Comparison of ENCODE assay signal across 9 mouse cellular contexts in the genomic region with DNA sequence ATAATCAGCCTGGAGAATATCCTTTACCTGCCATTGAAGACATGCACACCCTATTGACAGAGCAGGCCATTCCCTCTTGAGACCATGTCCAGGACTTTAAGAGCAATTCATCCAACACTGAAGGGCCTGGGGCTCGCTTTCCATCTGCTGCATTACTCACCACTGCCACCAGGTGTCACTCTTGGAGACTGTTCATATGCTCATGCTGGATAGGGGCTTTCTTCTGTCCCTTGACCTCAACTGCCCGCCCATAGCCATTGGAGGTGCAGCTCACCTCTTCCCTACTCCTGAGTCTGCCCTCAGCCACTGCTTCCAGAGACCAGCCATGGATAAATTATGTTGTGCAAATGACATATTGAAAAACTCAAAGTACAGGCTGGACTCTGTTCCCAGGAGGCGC.
DNase-seq lines count a peak whose midpoint lies in the region; ATAC-seq and TF ChIP-seq lines count a peak whose summit lies in the region.
"Had no signal": no experiment of that assay in that cellular context is flagged by ENCODE, and none has a peak within 500 bp of the region (broad histone marks: within the 10 kb centered on the region; RNA-seq: fewer than 3 reads in every experiment).

No protein-coding gene starts in this region.

- no peak overlapping the region for H3K4me2 ChIP-seq in intestine, postnatal 0 days (replicated peaks; ENCODE audit: low read depth)
- H3K4me2 ChIP-seq in intestine, embryonic 16.5 days (ENCODE audit: low read depth, low read length): no peak overlapping the region

- peak; percentile 39 for DNase-seq in ES-E14 (ENCODE audit: low read depth, low spot score)
- peak; percentile 8 for DNase-seq in c-Kit-negative CD71-positive TER-119-positive erythroid progenitor cells, embryonic 14.5 days (ENCODE audit: low read depth, low spot score)
- DNase-seq in forelimb bud, embryonic 11.5 days (ENCODE audit: low read depth, low spot score): peak; percentile 64
- DNase-seq in layer of hippocampus, postnatal 14 days (ENCODE audit: low spot score in 2 of 2): peak; percentile 52 to 67
- DNase-seq in naive thymus-derived CD4-positive, alpha-beta T cell, adult 2 months (ENCODE audit: low read depth): peak; percentile 46
- peak; percentile 20 to 43 for DNase-seq in thymus, postnatal 36 days

- 39% methylated on average over 3 of the region's 3 CpGs for WGBS in intestine, postnatal 0 days
- 38% methylated on average over 3 of the region's 3 CpGs for WGBS in intestine, embryonic 16.5 days

- TF ChIP-seq CTCF in intestine, postnatal 0 days (IDR thresholded peaks at IDR 0.05; ENCODE audit: low read depth): peak; percentile 87

- no peaks in the 10 kb centered on the region for H3K36me3 ChIP-seq in intestine, postnatal 0 days (ENCODE audit: control insufficient read depth, insufficient read depth)
- H3K36me3 ChIP-seq in intestine, embryonic 16.5 days (ENCODE audit: control insufficient read depth, insufficient read depth, low read length): no peaks in the 10 kb centered on the region
- H3K36me3 ChIP-seq in ES-E14 (ENCODE audit: control insufficient read depth, insufficient read depth, low read length, poor library complexity, severe bottlenecking): no peaks in the 10 kb centered on the region

- H3K9me3 ChIP-seq in intestine, postnatal 0 days (ENCODE audit: control insufficient read depth): no peaks in the 10 kb centered on the region
- H3K9me3 ChIP-seq in intestine, embryonic 16.5 days (ENCODE audit: control insufficient read depth, low read length): no peaks in the 10 kb centered on the region
- no peaks in the 10 kb centered on the region for H3K9me3 ChIP-seq in ES-E14 (ENCODE audit: control insufficient read depth, insufficient read depth, low read depth, low read length)

- ATAC-seq in intestine, postnatal 0 days: no peak
- no peak for ATAC-seq in intestine, embryonic 16.5 days

- in situ Hi-C loops in ES-E14 (cut with MboI; ENCODE audit: low sequenced_read_pairs in 2 of 2, unreplicated experiment in 2 of 2): no loop called here

- no peaks in the 10 kb centered on the region for H3K4me1 ChIP-seq in intestine, postnatal 0 days (replicated peaks; ENCODE audit: control insufficient read depth, insufficient read depth, low read length)
- no peaks in the 10 kb centered on the region for H3K4me1 ChIP-seq in intestine, embryonic 16.5 days (ENCODE audit: control insufficient read depth, insufficient read depth, low read length)
- H3K4me1 ChIP-seq in ES-E14 (ENCODE audit: control insufficient read depth in 2 of 2, insufficient read depth in 2 of 2, low read length in 2 of 2, poor library complexity in 1 of 2): no peaks in the 10 kb centered on the region

- no peaks in the 10 kb centered on the region for H3K27me3 ChIP-seq in intestine, postnatal 0 days (replicated peaks; ENCODE audit: control insufficient read depth, insufficient read depth, low read length)
- H3K27me3 ChIP-seq in intestine, embryonic 16.5 days (replicated peaks; ENCODE audit: control insufficient read depth, insufficient read depth, low read length): no peaks in the 10 kb centered on the region

- no peak overlapping the region for H3K9ac ChIP-seq in intestine, postnatal 0 days (ENCODE audit: low read depth, low read length)
- no peak overlapping the region for H3K9ac ChIP-seq in intestine, embryonic 16.5 days (ENCODE audit: low read depth, low read length)
- H3K9ac ChIP-seq in ES-E14 (ENCODE audit: insufficient read depth, low read depth, low read length, poor library complexity, severe bottlenecking): no peak overlapping the region

- H3K4me3 ChIP-seq in intestine, postnatal 0 days (ENCODE audit: low read depth, low read length): no peak overlapping the region
- no peak overlapping the region for H3K4me3 ChIP-seq in intestine, embryonic 16.5 days (ENCODE audit: low read length)
- no peak overlapping the region for H3K4me3 ChIP-seq in ES-E14 (ENCODE audit: insufficient read depth in 1 of 2, low read depth in 1 of 2, low read length in 2 of 2, poor library complexity in 1 of 2, severe bottlenecking in 1 of 2)

- H3K27ac ChIP-seq in intestine, postnatal 0 days (ENCODE audit: low read depth, low read length): no peak overlapping the region
- H3K27ac ChIP-seq in intestine, embryonic 16.5 days (ENCODE audit: low read length): no peak overlapping the region
- no peak overlapping the region for H3K27ac ChIP-seq in ES-E14 (ENCODE audit: insufficient read depth, low read depth, low read length, poor library complexity, severe bottlenecking)
- H3K27ac ChIP-seq: macrophage had no signal

TF ChIP-seq in ES-E14, 5 proteins besides CTCF, POLR2A, EP300 and RAD21:
- TF ChIP-seq MAFK (IDR thresholded peaks at IDR 0.05; ENCODE audit: insufficient read depth, low read depth, low read length): no peak
- no peak for TF ChIP-seq ZNF384 (IDR thresholded peaks at IDR 0.05; ENCODE audit: low read depth, low read length)
- TF ChIP-seq ZC3H11A (IDR thresholded peaks at IDR 0.05; ENCODE audit: borderline replicate concordance, low read depth, low read length): peak; percentile 5; the same call in 1 of the 2 replicates

Comparison
In these comparisons a context has a peak if more than half of its experiments do, and no peak if none do; other contexts are left out.
1. DNase-seq: peak in every context shown above with its lines; median percentile 64 in forelimb bud, embryonic 11.5 days; 60 in layer of hippocampus, postnatal 14 days; 46 in naive thymus-derived CD4-positive, alpha-beta T cell, adult 2 months; 39 in ES-E14; 32 in thymus, postnatal 36 days; 8 in c-Kit-negative CD71-positive TER-119-positive erythroid progenitor cells, embryonic 14.5 days.